Mouse (Mus musculus): ENCODE results near the gene Reln. TPM values are rescaled to one million over a fixed set of nuclear protein-coding genes. Genes with fewer than 3 reads are reported as not detected.

The Reln gene
- polyA plus RNA-seq (2014; fragmentation: Nextera tagmentation; extraction: Ambion mirVana), result 1.1 and 1.8 TPM in 2 replicates

DNA sequence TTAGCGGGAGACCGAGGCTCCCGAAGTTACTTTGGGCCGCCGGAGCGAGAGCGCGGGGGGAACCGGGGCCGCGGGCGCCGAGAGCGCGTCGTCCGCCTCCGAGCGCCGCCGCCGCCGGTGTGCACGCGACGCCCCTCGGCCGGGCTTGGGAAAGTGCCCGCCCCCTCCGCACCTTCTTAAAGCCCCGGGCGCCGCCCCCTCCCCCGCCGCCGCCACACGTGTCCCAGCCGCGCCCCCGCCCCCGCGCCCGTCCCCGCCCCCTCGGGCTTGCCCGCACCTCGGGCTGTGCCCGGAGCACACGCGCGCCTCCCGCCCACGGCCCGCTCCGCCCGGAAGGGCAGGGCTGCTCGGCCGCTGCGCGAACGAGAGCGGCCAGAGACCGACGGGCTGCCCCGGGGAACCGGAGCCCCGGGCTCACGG, at the start of gene Reln:
TSS of gene Reln (minus strand) at position 147 of the 420 bp plus-strand sequence.
- peaks cover 52% of the 10 kb centered on the region for H3K27me3 ChIP-seq (ENCODE audit: control insufficient read depth, insufficient read depth, low read length)
- ATAC-seq (ENCODE audit: insufficient number of reproducible peaks, low FRiP score, low TSS enrichment, low read depth), result peak; percentile 71; the same call in 1 of the 2 replicates
- peak within 1 kb of the TSS; percentile 88 for H3K4me2 ChIP-seq (ENCODE audit: low read depth, severe bottlenecking)
- H3K9ac ChIP-seq (ENCODE audit: low read length), result peak within 1 kb of the TSS; percentile 48
- WGBS, result 0% methylated on average over 12 of the region's 68 CpGs
- H3K4me3 ChIP-seq (ENCODE audit: low read depth, low read length), result peak within 1 kb of the TSS; percentile 45
- no peaks in the 10 kb centered on the region for H3K9me3 ChIP-seq (ENCODE audit: control insufficient read depth, low read length)
- H3K27ac ChIP-seq (replicated peaks; ENCODE audit: low read depth, low read length), result no peak within 1 kb of the TSS
- peak; percentile 56 for DNase-seq (ENCODE audit: low spot score)
- no peaks in the 10 kb centered on the region for H3K36me3 ChIP-seq (ENCODE audit: control insufficient read depth, insufficient read depth, low read length)
- 0 out of 2 replicates have a peak, but pooled peaks cover 3% of the 10 kb centered on the region for H3K4me1 ChIP-seq (ENCODE audit: control insufficient read depth, insufficient read depth, low read length)

DNA sequence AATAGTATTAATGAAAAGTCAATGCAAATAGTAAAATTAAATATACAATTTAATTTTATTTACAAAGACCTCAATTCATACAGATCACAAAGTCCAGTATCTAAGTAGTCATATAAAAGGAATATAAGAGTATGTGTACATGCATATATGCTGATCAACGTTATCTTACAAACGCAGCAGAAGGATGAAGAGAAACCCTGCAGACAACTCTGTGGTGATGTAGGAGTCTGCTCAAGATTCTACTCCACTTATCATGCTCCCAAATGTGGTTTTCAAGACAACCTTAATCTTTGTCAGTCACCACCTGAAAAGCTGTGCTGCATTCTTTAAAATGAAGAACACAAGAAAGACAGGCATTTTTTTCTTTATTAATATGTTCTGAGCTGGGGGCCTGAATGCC, 44.0 kb upstream of the Reln start:
- H3K36me3 ChIP-seq (ENCODE audit: control insufficient read depth, insufficient read depth, low read length), result no peaks in the 10 kb centered on the region
- DNase-seq (ENCODE audit: low spot score) (no peak), ATAC-seq (ENCODE audit: insufficient number of reproducible peaks, low FRiP score, low TSS enrichment, low read depth) (no peak)
- H3K4me2 ChIP-seq (ENCODE audit: low read depth, severe bottlenecking), result no peak overlapping the region
- WGBS, result 92% methylated on average over 2 of the region's 2 CpGs
- H3K4me3 ChIP-seq (ENCODE audit: low read depth, low read length), result no peak overlapping the region
- H3K9me3 ChIP-seq (ENCODE audit: control insufficient read depth, low read length), result no peaks in the 10 kb centered on the region
- H3K4me1 ChIP-seq (ENCODE audit: control insufficient read depth, insufficient read depth, low read length), result no peaks in the 10 kb centered on the region
- no peak overlapping the region for H3K27ac ChIP-seq (replicated peaks; ENCODE audit: low read depth, low read length)
- no peaks in the 10 kb centered on the region for H3K27me3 ChIP-seq (ENCODE audit: control insufficient read depth, insufficient read depth, low read length)
- H3K9ac ChIP-seq (ENCODE audit: low read length), result no peak overlapping the region

- Histone ChIP-seq H3K4me1 (ENCODE audit: control insufficient read depth, insufficient read depth, low read length) (no peaks in the 10 kb centered on the region), H3K27ac (replicated peaks; ENCODE audit: low read depth, low read length) (no peak overlapping the region), H3K36me3 (ENCODE audit: control insufficient read depth, insufficient read depth, low read length) (no peaks in the 10 kb centered on the region), H3K27me3 (ENCODE audit: control insufficient read depth, insufficient read depth, low read length) (no peaks in the 10 kb centered on the region), H3K4me2 (ENCODE audit: low read depth, severe bottlenecking) (no peak overlapping the region), H3K9ac (ENCODE audit: low read length) (no peak overlapping the region), H3K9me3 (ENCODE audit: control insufficient read depth, low read length) (no peaks in the 10 kb centered on the region), H3K4me3 (ENCODE audit: low read depth, low read length) (no peak overlapping the region)
- no peak for ATAC-seq (ENCODE audit: insufficient number of reproducible peaks, low FRiP score, low TSS enrichment, low read depth)
- no peak for DNase-seq (ENCODE audit: low spot score)
- WGBS, result 78% methylated on average over 9 of the region's 9 CpGs
These were observed 16.0 kb upstream of the Reln start for GRCm38 (mm10) chr5:22360510-22360909.

DNA sequence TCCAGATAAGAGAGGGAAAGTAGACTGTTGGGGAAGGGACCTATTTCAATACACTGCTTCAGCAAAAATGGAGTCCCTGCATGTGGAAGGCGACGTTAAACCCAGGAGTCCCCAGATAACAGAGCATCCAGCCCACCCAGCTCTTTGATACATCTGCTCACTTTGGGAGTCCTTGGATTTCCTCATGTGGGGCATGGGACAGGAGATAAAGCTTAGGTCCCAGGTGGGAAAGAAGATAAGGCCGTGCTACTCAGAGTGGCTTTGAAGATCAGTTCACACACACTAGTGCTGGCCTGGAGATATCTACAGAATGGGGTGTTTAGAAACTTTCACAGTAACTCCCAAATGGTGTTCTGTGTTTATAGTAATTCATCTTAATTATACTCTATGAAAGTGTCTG, 3.9 kb upstream of the Reln start:
- ATAC-seq (ENCODE audit: insufficient number of reproducible peaks, low FRiP score, low TSS enrichment, low read depth) (no peak), DNase-seq (ENCODE audit: low spot score) (no peak)
- Histone ChIP-seq H3K36me3 (ENCODE audit: control insufficient read depth, insufficient read depth, low read length) (no peaks in the 10 kb centered on the region), H3K4me2 (ENCODE audit: low read depth, severe bottlenecking) (no peak overlapping the region), H3K27me3 (ENCODE audit: control insufficient read depth, insufficient read depth, low read length) (peaks cover 35% of the 10 kb centered on the region), H3K4me1 (ENCODE audit: control insufficient read depth, insufficient read depth, low read length) (0 out of 2 replicates have a peak, but pooled peaks cover 3% of the 10 kb centered on the region), H3K9me3 (ENCODE audit: control insufficient read depth, low read length) (no peaks in the 10 kb centered on the region), H3K27ac (replicated peaks; ENCODE audit: low read depth, low read length) (no peak overlapping the region), H3K4me3 (ENCODE audit: low read depth, low read length) (no peak overlapping the region), H3K9ac (ENCODE audit: low read length) (no peak overlapping the region)
- WGBS, result 76% methylated on average over 3 of the region's 3 CpGs

GRCm38 (mm10) chr5:22347732-22348131, 3.2 kb upstream of the Reln start:
- ATAC-seq (ENCODE audit: insufficient number of reproducible peaks, low FRiP score, low TSS enrichment, low read depth) (no peak), DNase-seq (ENCODE audit: low spot score) (no peak)
- Histone ChIP-seq H3K4me3 (ENCODE audit: low read depth, low read length) (no peak overlapping the region), H3K9ac (ENCODE audit: low read length) (no peak overlapping the region), H3K27ac (replicated peaks; ENCODE audit: low read depth, low read length) (no peak overlapping the region), H3K9me3 (ENCODE audit: control insufficient read depth, low read length) (no peaks in the 10 kb centered on the region), H3K4me2 (ENCODE audit: low read depth, severe bottlenecking) (no peak overlapping the region), H3K27me3 (ENCODE audit: control insufficient read depth, insufficient read depth, low read length) (peaks cover 39% of the 10 kb centered on the region), H3K4me1 (ENCODE audit: control insufficient read depth, insufficient read depth, low read length) (0 out of 2 replicates have a peak, but pooled peaks cover 3% of the 10 kb centered on the region), H3K36me3 (ENCODE audit: control insufficient read depth, insufficient read depth, low read length) (no peaks in the 10 kb centered on the region)
- 81% methylated on average over 2 of the region's 2 CpGs for WGBS

DNA sequence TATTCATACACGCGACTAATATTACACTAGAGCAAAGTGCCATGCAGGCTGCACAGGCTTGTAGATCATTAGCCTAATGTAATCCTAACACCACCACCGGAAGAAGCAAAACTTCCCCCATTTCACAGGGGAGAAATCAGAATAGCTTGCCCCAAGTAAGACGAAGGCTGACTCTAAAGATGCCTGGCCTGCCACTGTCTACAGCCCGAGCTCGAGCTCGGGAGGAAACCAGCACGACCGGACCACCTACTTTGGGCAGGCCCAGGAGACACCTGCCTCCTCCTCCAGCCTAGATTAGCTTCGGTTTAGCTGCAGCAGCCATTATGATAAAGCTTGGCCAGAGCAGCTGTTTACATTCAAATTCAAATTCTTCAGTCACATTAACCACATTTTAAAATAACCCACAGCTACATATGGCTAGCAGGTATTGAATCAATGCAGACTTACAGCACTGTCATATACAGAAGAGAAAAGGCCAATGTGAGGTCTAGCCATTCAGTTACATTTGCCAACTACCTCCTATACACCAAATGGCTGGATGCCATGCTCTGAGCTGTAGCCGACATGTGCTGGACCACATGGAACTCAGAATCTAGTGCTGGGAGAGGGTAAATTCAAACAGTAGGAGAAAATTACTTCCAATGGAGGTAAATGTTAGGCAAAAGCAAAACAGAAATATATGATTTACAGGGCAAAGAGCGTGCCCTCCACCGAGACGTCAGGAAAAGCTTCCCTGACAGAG, 1.6 kb upstream of the Reln start:
- Histone ChIP-seq H3K4me1 (ENCODE audit: control insufficient read depth, insufficient read depth, low read length) (0 out of 2 replicates have a peak, but pooled peaks cover 3% of the 10 kb centered on the region), H3K4me3 (ENCODE audit: low read depth, low read length) (no peak overlapping the region), H3K4me2 (ENCODE audit: low read depth, severe bottlenecking) (no peak overlapping the region), H3K27ac (replicated peaks; ENCODE audit: low read depth, low read length) (no peak overlapping the region), H3K9ac (ENCODE audit: low read length) (no peak overlapping the region), H3K9me3 (ENCODE audit: control insufficient read depth, low read length) (no peaks in the 10 kb centered on the region), H3K27me3 (ENCODE audit: control insufficient read depth, insufficient read depth, low read length) (peaks cover 48% of the 10 kb centered on the region), H3K36me3 (ENCODE audit: control insufficient read depth, insufficient read depth, low read length) (no peaks in the 10 kb centered on the region)
- ATAC-seq (ENCODE audit: insufficient number of reproducible peaks, low FRiP score, low TSS enrichment, low read depth) (no peak), DNase-seq (ENCODE audit: low spot score) (peak; percentile 22)
- 35% methylated on average over 14 of the region's 14 CpGs for WGBS

DNA sequence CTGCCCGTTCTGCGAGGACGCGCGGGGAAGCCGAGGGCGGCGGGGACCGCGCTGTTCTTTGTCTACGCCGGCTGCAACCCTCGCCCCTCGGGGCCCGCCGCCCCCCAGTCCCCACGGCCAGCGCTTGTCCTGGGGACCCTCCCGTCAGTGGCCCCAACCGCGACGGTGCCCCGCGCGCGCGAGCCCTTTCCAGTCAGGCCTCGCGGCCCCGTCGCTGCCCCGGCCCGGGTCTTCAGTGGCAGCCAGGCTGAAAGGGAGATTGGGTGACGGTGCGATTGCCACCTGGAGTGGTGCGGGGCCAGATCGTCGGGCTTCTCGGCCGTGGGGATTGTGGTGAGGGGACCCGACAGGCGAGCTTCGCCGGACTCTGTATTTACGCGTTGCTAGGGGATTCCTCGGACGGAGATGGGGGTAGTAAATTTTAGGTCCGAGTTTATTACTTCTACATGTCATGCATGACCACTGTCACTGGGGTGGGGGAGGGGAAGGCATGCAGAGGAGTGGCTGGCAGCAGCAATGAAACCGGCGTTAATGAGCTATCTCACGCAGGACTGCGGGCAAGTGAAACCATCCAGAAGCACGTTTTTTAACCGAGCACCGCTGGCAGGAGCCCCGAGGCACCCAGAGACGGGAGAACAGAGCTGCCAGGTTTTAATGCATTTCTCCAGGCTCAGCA, 612 bp upstream of the Reln start:
- WGBS, result 1% methylated on average over 58 of the region's 58 CpGs
- H3K27ac ChIP-seq (replicated peaks; ENCODE audit: low read depth, low read length), result no peak overlapping the region
- H3K4me3 ChIP-seq (ENCODE audit: low read depth, low read length), result peak overlapping the region; percentile 45
- no peaks in the 10 kb centered on the region for H3K36me3 ChIP-seq (ENCODE audit: control insufficient read depth, insufficient read depth, low read length)
- peak; percentile 56 for DNase-seq (ENCODE audit: low spot score)
- H3K4me2 ChIP-seq (ENCODE audit: low read depth, severe bottlenecking), result peak overlapping the region; percentile 88
- peak overlapping the region; percentile 48 for H3K9ac ChIP-seq (ENCODE audit: low read length)
- H3K27me3 ChIP-seq (ENCODE audit: control insufficient read depth, insufficient read depth, low read length), result peaks cover 52% of the 10 kb centered on the region
- peak; percentile 45 for ATAC-seq (ENCODE audit: insufficient number of reproducible peaks, low FRiP score, low TSS enrichment, low read depth)
- H3K4me1 ChIP-seq (ENCODE audit: control insufficient read depth, insufficient read depth, low read length), result 0 out of 2 replicates have a peak, but pooled peaks cover 3% of the 10 kb centered on the region
- no peaks in the 10 kb centered on the region for H3K9me3 ChIP-seq (ENCODE audit: control insufficient read depth, low read length)

DNA sequence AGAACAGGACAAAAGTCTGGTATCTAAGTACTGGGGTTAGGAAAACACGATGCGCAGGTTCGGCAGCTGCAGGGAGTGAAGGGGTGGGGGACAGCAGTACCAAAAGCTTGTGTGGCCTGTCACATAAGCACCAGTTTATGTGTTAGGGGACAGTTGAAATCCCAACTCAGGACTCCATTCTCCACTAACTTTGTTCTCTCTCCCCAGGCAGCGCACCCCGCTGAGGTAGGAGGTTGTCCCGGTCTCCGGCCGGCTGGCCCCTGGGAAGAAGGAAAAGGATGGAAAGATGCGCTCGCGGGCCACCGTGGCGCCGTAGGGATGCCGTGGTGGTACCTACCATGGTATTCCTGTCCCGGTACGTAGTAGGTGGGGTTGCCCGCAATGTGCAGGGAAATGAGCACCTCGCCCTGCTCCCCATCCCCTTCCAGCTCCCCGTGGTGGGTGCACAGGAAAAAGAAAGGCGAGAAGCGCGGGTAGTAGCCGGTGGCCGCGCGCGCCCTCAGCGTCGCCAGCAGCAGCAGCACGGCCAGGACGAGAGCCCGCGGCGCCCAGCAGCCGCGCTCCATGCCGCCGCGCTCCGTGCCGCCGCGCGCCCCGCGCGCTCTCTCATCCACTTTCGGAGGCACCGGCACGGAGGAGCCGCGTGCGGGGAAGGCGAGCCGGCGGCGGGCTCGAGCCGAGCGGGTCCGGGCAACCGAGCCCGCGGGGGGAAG, 503 bp downstream of the Reln start:
- under 1% methylated on average over 65 of the region's 65 CpGs for WGBS
- ATAC-seq (ENCODE audit: insufficient number of reproducible peaks, low FRiP score, low TSS enrichment, low read depth) (peak; percentile 48; the same call in 1 of the 2 replicates), DNase-seq (ENCODE audit: low spot score) (peak; percentile 59)
- H3K9me3 ChIP-seq (ENCODE audit: control insufficient read depth, low read length), result no peaks in the 10 kb centered on the region
- H3K36me3 ChIP-seq (ENCODE audit: control insufficient read depth, insufficient read depth, low read length), result no peaks in the 10 kb centered on the region
- peaks cover 52% of the 10 kb centered on the region for H3K27me3 ChIP-seq (ENCODE audit: control insufficient read depth, insufficient read depth, low read length)
- H3K27ac ChIP-seq (replicated peaks; ENCODE audit: low read depth, low read length), result no peak overlapping the region
- H3K4me3 ChIP-seq (ENCODE audit: low read depth, low read length), result peak overlapping the region; percentile 45
- peak overlapping the region; percentile 88 for H3K4me2 ChIP-seq (ENCODE audit: low read depth, severe bottlenecking)
- H3K4me1 ChIP-seq (ENCODE audit: control insufficient read depth, insufficient read depth, low read length), result 0 out of 2 replicates have a peak, but pooled peaks cover 3% of the 10 kb centered on the region
- H3K9ac ChIP-seq (ENCODE audit: low read length), result peak overlapping the region; percentile 48

All from limb, embryonic 11.5 days (tissue).